Mouse (Mus musculus): Measurements from ENCODE around the gene Grin1. TPM values are rescaled to one million over a fixed set of nuclear protein-coding genes. Genes with fewer than 3 reads are reported as not detected.

The Grin1 gene
- polyA plus RNA-seq, 1 experiment = 336 TPM

GRCm38 (mm10) chr2:25272515-25272914 lies 46.5 kb downstream of the Grin1 start:
- TF ChIP-seq POLR2A (IDR thresholded peaks at IDR 0.05; ENCODE audit: extremely low read depth, insufficient read depth, low read length) (no peak), CTCF (IDR thresholded peaks at IDR 0.05; ENCODE audit: extremely low read depth, insufficient read depth, low read length) (no peak)
- Histone ChIP-seq H3K27ac (ENCODE audit: insufficient read depth, low read length) (no peak overlapping the region), H3K4me3 (ENCODE audit: insufficient read depth, low read length) (peak overlapping the region; percentile 81), H3K4me1 (ENCODE audit: control insufficient read depth, insufficient read depth, low read length) (no peaks in the 10 kb centered on the region; the same call in 1 of the 2 replicates)

GRCm38 (mm10) chr2:25271827-25272511 lies 47.0 kb downstream of the Grin1 start, which contains the start of the genes Ssna1 and Anapc2:
Ssna1 (minus strand) TSS chr2:25272438.
Anapc2 (plus strand) TSS chr2:25272478.
- H3K27ac ChIP-seq (ENCODE audit: insufficient read depth, low read length) = no peak within 1 kb of the TSS
- H3K4me3 ChIP-seq (ENCODE audit: insufficient read depth, low read length) = peak within 1 kb of the TSS; percentile 81
- H3K4me1 ChIP-seq (ENCODE audit: control insufficient read depth, insufficient read depth, low read length) = no peaks in the 10 kb centered on the region; the same call in 1 of the 2 replicates
- TF ChIP-seq CTCF (IDR thresholded peaks at IDR 0.05; ENCODE audit: extremely low read depth, insufficient read depth, low read length) = 0 out of 2 replicates have a peak, but pooled peaks have one; percentile 20
- peak; percentile 92 for TF ChIP-seq POLR2A (IDR thresholded peaks at IDR 0.05; ENCODE audit: extremely low read depth, insufficient read depth, low read length)

- TF ChIP-seq CTCF (IDR thresholded peaks at IDR 0.05; ENCODE audit: extremely low read depth, insufficient read depth, low read length) (no peak), POLR2A (IDR thresholded peaks at IDR 0.05; ENCODE audit: extremely low read depth, insufficient read depth, low read length) (no peak)
- Histone ChIP-seq H3K27ac (ENCODE audit: insufficient read depth, low read length) (peak overlapping the region; percentile 7), H3K4me3 (ENCODE audit: insufficient read depth, low read length) (no peak overlapping the region), H3K4me1 (ENCODE audit: control insufficient read depth, insufficient read depth, low read length) (peaks cover 7% of the 10 kb centered on the region)
These were observed 51.2 kb downstream of the Grin1 start for GRCm38 (mm10) chr2:25267746-25268309.

- Histone ChIP-seq H3K4me3 (ENCODE audit: insufficient read depth, low read length) (no peak overlapping the region), H3K27ac (ENCODE audit: insufficient read depth, low read length) (peak overlapping the region; percentile 89), H3K4me1 (ENCODE audit: control insufficient read depth, insufficient read depth, low read length) (peaks cover 7% of the 10 kb centered on the region)
- TF ChIP-seq CTCF (IDR thresholded peaks at IDR 0.05; ENCODE audit: extremely low read depth, insufficient read depth, low read length) (no peak), POLR2A (IDR thresholded peaks at IDR 0.05; ENCODE audit: extremely low read depth, insufficient read depth, low read length) (0 out of 2 replicates have a peak, but pooled peaks have one; percentile 12)
These were observed 51.7 kb downstream of the Grin1 start for GRCm38 (mm10) chr2:25267241-25267640.

- H3K27ac ChIP-seq (ENCODE audit: insufficient read depth, low read length) = peak overlapping the region; percentile 89
- H3K4me3 ChIP-seq (ENCODE audit: insufficient read depth, low read length) = peak overlapping the region; percentile 27
- TF ChIP-seq POLR2A (IDR thresholded peaks at IDR 0.05; ENCODE audit: extremely low read depth, insufficient read depth, low read length) = no peak
- TF ChIP-seq CTCF (IDR thresholded peaks at IDR 0.05; ENCODE audit: extremely low read depth, insufficient read depth, low read length) = no peak
- peaks cover 7% of the 10 kb centered on the region for H3K4me1 ChIP-seq (ENCODE audit: control insufficient read depth, insufficient read depth, low read length)
These were observed 52.3 kb downstream of the Grin1 start for GRCm38 (mm10) chr2:25266720-25267119.

GRCm38 (mm10) chr2:25265897-25266656 lies 52.9 kb downstream of the Grin1 start:
- H3K4me1 ChIP-seq (ENCODE audit: control insufficient read depth, insufficient read depth, low read length) = peaks cover 7% of the 10 kb centered on the region
- peak; percentile 21; the same call in 1 of the 2 replicates for TF ChIP-seq POLR2A (IDR thresholded peaks at IDR 0.05; ENCODE audit: extremely low read depth, insufficient read depth, low read length)
- TF ChIP-seq CTCF (IDR thresholded peaks at IDR 0.05; ENCODE audit: extremely low read depth, insufficient read depth, low read length) = no peak
- peak overlapping the region; percentile 88 for H3K27ac ChIP-seq (ENCODE audit: insufficient read depth, low read length)
- H3K4me3 ChIP-seq (ENCODE audit: insufficient read depth, low read length) = peak overlapping the region; percentile 27

GRCm38 (mm10) chr2:25264851-25265250 lies 54.1 kb downstream of the Grin1 start:
- Histone ChIP-seq H3K4me1 (ENCODE audit: control insufficient read depth, insufficient read depth, low read length) (peaks cover 7% of the 10 kb centered on the region), H3K27ac (ENCODE audit: insufficient read depth, low read length) (peak overlapping the region; percentile 88; the same call in 1 of the 2 replicates), H3K4me3 (ENCODE audit: insufficient read depth, low read length) (peak overlapping the region; percentile 27)
- no peak for TF ChIP-seq POLR2A (IDR thresholded peaks at IDR 0.05; ENCODE audit: extremely low read depth, insufficient read depth, low read length)
- no peak for TF ChIP-seq CTCF (IDR thresholded peaks at IDR 0.05; ENCODE audit: extremely low read depth, insufficient read depth, low read length)

GRCm38 (mm10) chr2:25264286-25264660 lies 54.7 kb downstream of the Grin1 start:
- Histone ChIP-seq H3K4me3 (ENCODE audit: insufficient read depth, low read length) (peak overlapping the region; percentile 27), H3K27ac (ENCODE audit: insufficient read depth, low read length) (peak overlapping the region; percentile 88), H3K4me1 (ENCODE audit: control insufficient read depth, insufficient read depth, low read length) (peaks cover 7% of the 10 kb centered on the region)
- TF ChIP-seq CTCF (IDR thresholded peaks at IDR 0.05; ENCODE audit: extremely low read depth, insufficient read depth, low read length) (no peak), POLR2A (IDR thresholded peaks at IDR 0.05; ENCODE audit: extremely low read depth, insufficient read depth, low read length) (no peak)

GRCm38 (mm10) chr2:25263623-25264285 lies 55.2 kb downstream of the Grin1 start:
- Histone ChIP-seq H3K4me1 (ENCODE audit: control insufficient read depth, insufficient read depth, low read length) (peaks cover 7% of the 10 kb centered on the region), H3K27ac (ENCODE audit: insufficient read depth, low read length) (peak overlapping the region; percentile 88), H3K4me3 (ENCODE audit: insufficient read depth, low read length) (peak overlapping the region; percentile 27)
- TF ChIP-seq POLR2A (IDR thresholded peaks at IDR 0.05; ENCODE audit: extremely low read depth, insufficient read depth, low read length) (no peak), CTCF (IDR thresholded peaks at IDR 0.05; ENCODE audit: extremely low read depth, insufficient read depth, low read length) (no peak)

All from cortical plate, adult 2 months (tissue).